Mouse (Mus musculus) fat pad, adult 2 months (tissue): ENCODE measurements around the gene Gm27235.
"Not testable (repeated sequence)": the region's sequence is repeated elsewhere in the genome, so short reads cannot be mapped to it uniquely, and the experiment has no call there.

Source experiments
- DNase-seq: peaks from one replicate; pipeline ENCODE4 v3.0.0-alpha.2; 2011; ENCODE audit warnings: low read depth, low spot score; ENCODE audit errors: extremely low read depth

Gene Gm27235

DNA sequence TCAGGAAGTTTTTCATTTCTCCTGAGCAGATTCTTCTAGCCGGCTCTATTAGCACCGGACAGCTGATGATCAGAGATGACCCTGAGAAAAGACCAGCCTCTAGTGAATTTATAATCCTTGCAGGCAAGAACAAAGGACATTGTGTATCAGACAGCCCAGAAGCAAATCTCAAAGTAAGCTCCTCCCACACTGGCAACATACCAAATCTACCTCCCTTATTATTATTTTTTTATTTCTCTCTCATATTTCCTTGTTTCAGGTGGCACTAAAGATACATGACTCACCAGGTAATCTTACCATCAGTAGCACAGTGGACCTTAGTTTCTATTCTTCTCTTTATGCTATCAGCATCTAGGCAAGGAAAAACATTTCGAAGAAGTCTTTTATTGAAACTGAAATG is at the start of gene Gm27235, which contains the start of gene D730048I06Rik:
Gene Gm27235 (minus strand): TSS at position 101 of the 400 bp plus-strand sequence.
Gene D730048I06Rik (minus strand): TSS at position 112 of the 400 bp plus-strand sequence.
- DNase-seq: no peak

DNA sequence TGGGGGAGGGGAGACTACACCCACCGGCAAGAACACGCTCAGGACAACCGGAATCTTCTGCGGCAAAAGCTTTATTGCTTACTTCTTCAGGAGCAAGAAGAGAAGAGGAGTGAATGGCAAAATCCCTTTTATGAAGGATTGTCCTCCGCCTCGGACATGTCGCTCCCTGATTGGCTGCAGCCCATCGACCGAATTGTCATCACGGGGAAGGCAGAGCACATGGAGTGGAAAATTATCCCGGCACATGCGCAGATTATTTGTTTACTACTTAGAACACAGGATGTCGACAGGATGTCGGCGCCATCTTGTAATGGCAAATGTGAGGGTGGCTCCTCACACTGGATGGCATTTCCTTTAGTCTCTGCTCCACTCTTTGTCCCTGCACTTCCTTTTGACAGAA is 28.0 kb upstream of the Gm27235 start:
- DNase-seq: not testable (repeated sequence)

DNA sequence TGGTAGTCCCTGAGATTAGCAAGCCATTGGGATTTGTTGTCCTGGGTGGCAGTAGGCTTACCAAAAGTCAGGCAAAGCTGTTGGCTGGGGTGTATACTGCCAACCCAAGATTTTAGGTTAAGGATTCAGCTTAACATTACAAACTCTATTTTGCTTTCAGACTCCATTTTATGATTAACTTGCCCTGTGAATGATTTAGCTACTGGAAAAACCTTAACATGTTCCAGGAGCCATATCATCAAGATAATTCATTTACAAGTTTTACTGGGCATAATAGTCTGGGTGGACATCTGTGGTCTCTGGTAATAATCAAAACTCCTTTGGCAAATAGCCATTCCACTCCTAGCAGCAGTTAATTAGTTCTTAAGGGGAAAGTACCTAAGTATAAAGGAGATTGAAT is 8.2 kb upstream of the Gm27235 start:
- no peak for DNase-seq

DNA sequence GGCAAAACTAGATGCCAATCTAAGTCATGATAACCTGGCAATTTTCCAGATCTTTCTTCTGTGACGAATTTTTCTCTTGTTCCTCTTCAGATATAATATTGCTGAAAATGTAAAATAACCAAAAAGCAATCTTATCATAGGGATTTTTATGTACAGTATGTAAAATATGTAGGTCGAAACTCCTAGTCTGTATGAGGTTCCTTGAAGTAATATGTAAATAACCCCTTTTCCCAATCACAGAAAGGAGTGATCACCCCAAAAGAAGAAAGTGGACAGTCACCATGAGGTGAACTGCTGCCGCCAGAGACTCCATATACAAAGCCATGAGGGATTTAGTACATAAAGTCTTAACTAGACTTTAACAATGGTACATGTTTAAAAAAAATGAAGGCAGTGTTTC is 11.9 kb downstream of the Gm27235 start, which contains the start of gene Gm17727:
Gene Gm17727 (minus strand): TSS at position 101 of the 400 bp plus-strand sequence.
- no peak for DNase-seq

DNA sequence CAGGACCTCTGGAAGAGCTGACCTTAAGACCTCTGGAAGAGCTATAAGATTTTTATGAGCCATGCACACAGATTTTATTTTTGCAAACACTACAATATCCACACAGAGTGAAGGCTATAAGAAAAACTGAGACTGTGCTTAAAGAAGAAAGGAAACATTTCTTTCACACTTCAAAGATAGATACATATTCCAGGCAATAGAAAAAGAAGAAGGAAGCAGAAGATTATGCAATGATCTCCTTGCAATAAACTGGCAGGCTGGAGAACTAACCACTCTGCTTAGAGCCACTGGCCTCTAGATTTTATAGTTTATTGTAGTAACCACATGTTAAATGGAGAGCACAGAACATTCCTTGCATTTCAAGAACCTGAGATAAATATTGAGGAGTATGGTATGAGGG is 33.1 kb downstream of the Gm27235 start:
- no peak for DNase-seq

DNA sequence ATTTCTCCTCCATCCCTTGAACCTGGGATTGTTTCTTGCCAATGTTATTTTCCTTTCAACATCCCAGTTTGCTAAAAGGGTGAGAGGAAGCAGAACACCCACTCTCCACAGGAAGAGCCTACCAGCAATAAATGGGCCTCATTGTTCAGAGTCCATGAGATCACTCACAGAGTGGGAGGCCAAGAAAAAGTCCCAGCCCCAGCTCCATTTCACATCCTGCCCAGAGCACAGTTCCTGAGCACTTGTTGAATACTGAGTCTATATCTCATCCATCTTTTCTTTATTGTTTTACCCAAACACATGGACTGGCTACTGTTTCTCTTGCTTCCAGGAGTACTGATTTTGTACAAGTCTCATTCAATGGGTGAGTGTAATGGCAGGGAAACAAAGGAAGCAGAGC is 49.2 kb downstream of the Gm27235 start, which contains the start of gene Gm17677:
Gene Gm17677 (plus strand): TSS at position 301 of the 400 bp plus-strand sequence.
- no peak for DNase-seq
